ENCODE assay signal across 8 mouse cellular contexts in genomic region chr7:30198481-30198971, GRCm38 (mm10). TPM values are rescaled to one million over a fixed set of nuclear protein-coding genes. Genes with fewer than 3 reads are reported as not detected.
A peak's percentile ranks its signal among the peaks of the same experiment; 100 is the strongest.
DNase-seq lines count a peak whose midpoint lies in the region; ATAC-seq lines count a peak whose summit lies in the region.

Capns1 (minus strand) TSS chr7:30198811.

- no peak within 1 kb of the TSS for H3K9ac ChIP-seq in intestine, embryonic 14.5 days (ENCODE audit: low read length)
- H3K9ac ChIP-seq in limb, embryonic 11.5 days (ENCODE audit: low read length): no peak within 1 kb of the TSS
- no peak within 1 kb of the TSS; the same call in 1 of the 2 replicates for H3K9ac ChIP-seq in midbrain, embryonic 12.5 days (replicated peaks)

- no peak for ATAC-seq in intestine, embryonic 14.5 days (replicated peaks; ENCODE audit: low FRiP score, low TSS enrichment, low read depth)
- ATAC-seq in limb, embryonic 11.5 days (ENCODE audit: insufficient number of reproducible peaks, low FRiP score, low TSS enrichment, low read depth): no peak
- ATAC-seq in midbrain, embryonic 12.5 days (ENCODE audit: low FRiP score, low read depth): no peak

- H3K27me3 ChIP-seq in intestine, embryonic 14.5 days (replicated peaks; ENCODE audit: control insufficient read depth, insufficient read depth, low read length): no peaks in the 10 kb centered on the region
- H3K27me3 ChIP-seq in limb, embryonic 11.5 days (ENCODE audit: control insufficient read depth, insufficient read depth, low read length): no peaks in the 10 kb centered on the region
- H3K27me3 ChIP-seq in midbrain, embryonic 12.5 days: no peaks in the 10 kb centered on the region
- H3K27me3 ChIP-seq in splenic B cell, adult 2 months (ENCODE audit: control insufficient read depth, insufficient read depth, low read length, poor library complexity, severe bottlenecking): no peaks in the 10 kb centered on the region

- no peaks in the 10 kb centered on the region for H3K36me3 ChIP-seq in intestine, embryonic 14.5 days (ENCODE audit: control insufficient read depth, insufficient read depth, low read length)
- no peaks in the 10 kb centered on the region for H3K36me3 ChIP-seq in limb, embryonic 11.5 days (ENCODE audit: control insufficient read depth, insufficient read depth, low read length)
- H3K36me3 ChIP-seq in midbrain, embryonic 12.5 days: no peaks in the 10 kb centered on the region
- H3K36me3 ChIP-seq in splenic B cell, adult 2 months (ENCODE audit: control insufficient read depth, insufficient read depth, low read length, poor library complexity, severe bottlenecking): no peaks in the 10 kb centered on the region

- H3K27ac ChIP-seq in intestine, embryonic 14.5 days (ENCODE audit: low read depth): no peak within 1 kb of the TSS; the same call in 1 of the 2 replicates
- H3K27ac ChIP-seq in limb, embryonic 11.5 days (replicated peaks; ENCODE audit: low read depth, low read length): 0 out of 2 replicates have a peak within 1 kb of the TSS, but pooled peaks have one; percentile 61
- no peak within 1 kb of the TSS for H3K27ac ChIP-seq in midbrain, embryonic 12.5 days (replicated peaks)

- H3K9me3 ChIP-seq in intestine, embryonic 14.5 days (ENCODE audit: control insufficient read depth, low read length): no peaks in the 10 kb centered on the region
- peaks cover 2% of the 10 kb centered on the region; the same call in 1 of the 2 replicates for H3K9me3 ChIP-seq in limb, embryonic 11.5 days (ENCODE audit: control insufficient read depth, low read length)
- no peaks in the 10 kb centered on the region for H3K9me3 ChIP-seq in midbrain, embryonic 12.5 days

- H3K4me2 ChIP-seq in intestine, embryonic 14.5 days (ENCODE audit: low read length): peak within 1 kb of the TSS; percentile 27; the same call in 1 of the 2 replicates
- peak within 1 kb of the TSS; percentile 22; the same call in 1 of the 2 replicates for H3K4me2 ChIP-seq in limb, embryonic 11.5 days (ENCODE audit: low read depth, severe bottlenecking)
- H3K4me2 ChIP-seq in midbrain, embryonic 12.5 days (replicated peaks): peak within 1 kb of the TSS; percentile 37

- H3K4me1 ChIP-seq in intestine, embryonic 14.5 days (replicated peaks; ENCODE audit: control insufficient read depth, insufficient read depth, low read length): peaks cover 7% of the 10 kb centered on the region
- peaks cover 3% of the 10 kb centered on the region; the same call in 1 of the 2 replicates for H3K4me1 ChIP-seq in limb, embryonic 11.5 days (ENCODE audit: control insufficient read depth, insufficient read depth, low read length)
- H3K4me1 ChIP-seq in midbrain, embryonic 12.5 days: peaks cover 6% of the 10 kb centered on the region

- 7% methylated on average over 8 of the region's 8 CpGs for WGBS in intestine, embryonic 14.5 days
- 13% methylated on average over 8 of the region's 8 CpGs for WGBS in limb, embryonic 11.5 days
- 5% methylated on average over 8 of the region's 8 CpGs for WGBS in midbrain, embryonic 12.5 days

- no peak within 1 kb of the TSS for H3K4me3 ChIP-seq in intestine, embryonic 14.5 days (ENCODE audit: low read depth, low read length)
- H3K4me3 ChIP-seq in limb, embryonic 11.5 days (ENCODE audit: low read depth, low read length): no peak within 1 kb of the TSS
- H3K4me3 ChIP-seq in midbrain, embryonic 12.5 days: 0 out of 2 replicates have a peak within 1 kb of the TSS, but pooled peaks have one; percentile 13

- DNase-seq in 3T3-L1 (ENCODE audit: low read depth, low spot score) (peak; percentile 87), R1 (ENCODE audit: low read depth, low spot score) (peak; percentile 97)
- DNase-seq in cerebellum, postnatal 36 days: peak; percentile 58
- peak; percentile 53 for DNase-seq in gastrocnemius, postnatal 14 days
- peak; percentile 81 for DNase-seq in intestine, embryonic 14.5 days (ENCODE audit: low spot score)
- DNase-seq in limb, embryonic 11.5 days (ENCODE audit: low spot score): peak; percentile 81
- DNase-seq in splenic B cell, adult 2 months (ENCODE audit: low read depth, low spot score): peak; percentile 89

- intact Hi-C loops in gastrocnemius, postnatal 14 days (cut with DNase I; ENCODE audit: low total_unique reads): no loop called here

RNA-seq across cellular contexts. Expression of gene Capns1, which starts in this region (rescaled TPM):
- total RNA-seq in gastrocnemius, postnatal 14 days (2021): 100 to 1,000 TPM; 275 to 320 TPM
- 81.9 and 85.4 TPM in 2 replicates for polyA plus RNA-seq in intestine, embryonic 14.5 days (2014; fragmentation: Nextera tagmentation; extraction: Ambion mirVana)
- 53.1 and 53.7 TPM in 2 replicates for polyA plus RNA-seq in limb, embryonic 11.5 days (2014; fragmentation: Nextera tagmentation; extraction: Ambion mirVana)
- polyA plus RNA-seq in midbrain, embryonic 12.5 days (2016; fragmentation: Nextera tagmentation; extraction: Ambion mirVana): 59.8 and 61.6 TPM in 2 replicates
